Mouse (Mus musculus) left cerebral cortex, adult 2 months (tissue): ENCODE measurements around the gene Krtap5-1. TPM values are rescaled to one million over a fixed set of nuclear protein-coding genes. Genes with fewer than 3 reads are reported as not detected.
"Not testable (repeated sequence)": the region's sequence is repeated elsewhere in the genome, so short reads cannot be mapped to it uniquely, and the experiment has no call there.

ENCODE experiments used
- DNase-seq, 2 experiments: peaks; one replicate each; pipeline ENCODE4 v3.0.0; 2021 to 2022; ENCODE audit warnings: low spot score in 2 of 2, mixed read lengths in 1 of 2; ENCODE audit errors: extremely low spot score in 1 of 2
- H3K27ac ChIP-seq: fragments of 200-600 bp; 2 replicates; pipeline ENCODE4 v1.8.1; 2022
- H3K4me3 ChIP-seq: fragments of 200-600 bp; 2 replicates; pipeline ENCODE4 v1.8.1; 2022
- CTCF ChIP-seq: fragments of 200-600 bp; IDR thresholded peaks from 2 replicates; pipeline ENCODE4 v1.8.1; 2022; ENCODE audit warnings: antibody characterized with exemption, mild to moderate bottlenecking, moderate library complexity
- intact Hi-C: fragments of 180-260 bp; cut with DNase I; formaldehyde crosslinking; loops from one replicate; pipeline ENCODE4 v1.15.1; 2025
- total RNA-seq, 2 experiments: library from RNA; stranded (reverse); gene quantifications; 2 replicates each; pipeline ENCODE4 v1.2.3; 2021

The Krtap5-1 gene
- total RNA-seq, 2 experiments from 2014 or later = not detected

GRCm38 (mm10) chr7:142323396-142324117 lies 26.6 kb upstream of the Krtap5-1 start:
- no peak for TF ChIP-seq CTCF
- Histone ChIP-seq H3K4me3 (no peak overlapping the region), H3K27ac (no peak overlapping the region)
- intact Hi-C loops = no loop called here
- DNase-seq = no peak

GRCm38 (mm10) chr7:142322641-142323040 lies 25.7 kb upstream of the Krtap5-1 start:
- DNase-seq = no peak
- TF ChIP-seq CTCF = no peak
- no peak overlapping the region for H3K27ac ChIP-seq
- intact Hi-C loops = no loop called here
- no peak overlapping the region for H3K4me3 ChIP-seq

GRCm38 (mm10) chr7:142321637-142322306 lies 24.9 kb upstream of the Krtap5-1 start:
- H3K4me3 ChIP-seq, DNase-seq, intact Hi-C loops, H3K27ac ChIP-seq: not testable (repeated sequence)

GRCm38 (mm10) chr7:142320906-142321305 lies 24.0 kb upstream of the Krtap5-1 start:
- intact Hi-C loops = no loop called here
- no peak for TF ChIP-seq CTCF
- no peak overlapping the region for H3K27ac ChIP-seq
- DNase-seq = no peak
- H3K4me3 ChIP-seq = no peak overlapping the region

GRCm38 (mm10) chr7:142319124-142319523 lies 22.2 kb upstream of the Krtap5-1 start:
- peak in 1 of 2 experiments; percentile 36 for DNase-seq
- no peak overlapping the region for H3K27ac ChIP-seq
- no peak overlapping the region for H3K4me3 ChIP-seq
- intact Hi-C loops = loop anchor here (5.0 kb wide), 1 partner anchor 118 kb away; no protein-coding TSS in a partner anchor
- no peak for TF ChIP-seq CTCF

GRCm38 (mm10) chr7:142317216-142317615 lies 20.3 kb upstream of the Krtap5-1 start:
- TF ChIP-seq CTCF = no peak
- Histone ChIP-seq H3K4me3 (no peak overlapping the region), H3K27ac (no peak overlapping the region)
- intact Hi-C loops = loop anchor here (2.0 to 5.0 kb wide), 2 partner anchors 120 to 360 kb away; no protein-coding TSS in a partner anchor
- DNase-seq = no peak

- peak in 1 of 2 experiments; percentile 33 for DNase-seq
- Histone ChIP-seq H3K27ac (no peak overlapping the region), H3K4me3 (no peak overlapping the region)
- intact Hi-C loops = loop anchor here (1.0 to 5.0 kb wide), 3 partner anchors 121 to 360 kb away; no protein-coding TSS in a partner anchor
- TF ChIP-seq CTCF = peak; percentile 89
Measured at GRCm38 (mm10) chr7:142316558-142316957, 19.6 kb upstream of the Krtap5-1 start.

- TF ChIP-seq CTCF = no peak
- intact Hi-C loops = loop anchor here (5.0 kb wide), 1 partner anchor 123 kb away; no protein-coding TSS in a partner anchor
- Histone ChIP-seq H3K27ac (no peak overlapping the region), H3K4me3 (no peak overlapping the region)
- DNase-seq = no peak
Measured at GRCm38 (mm10) chr7:142314600-142315285, 17.8 kb upstream of the Krtap5-1 start.

GRCm38 (mm10) chr7:142303929-142304328 lies 7.0 kb upstream of the Krtap5-1 start:
- H3K4me3 ChIP-seq, intact Hi-C loops, H3K27ac ChIP-seq, DNase-seq: not testable (repeated sequence)

GRCm38 (mm10) chr7:142303249-142303648 lies 6.3 kb upstream of the Krtap5-1 start, which contains the start of gene Krtap5-4:
Krtap5-4 (plus strand) TSS chr7:142303549.
- TF ChIP-seq CTCF = no peak
- DNase-seq = no peak
- no peak within 1 kb of the TSS for H3K4me3 ChIP-seq
- H3K27ac ChIP-seq = no peak within 1 kb of the TSS
- intact Hi-C loops = no loop called here

- DNase-seq, intact Hi-C loops, H3K4me3 ChIP-seq, H3K27ac ChIP-seq: not testable (repeated sequence)
Measured at GRCm38 (mm10) chr7:142296108-142296507, 810 bp downstream of the Krtap5-1 start.

- no peak overlapping the region for H3K4me3 ChIP-seq
- peak; percentile 6 for TF ChIP-seq CTCF
- no peak overlapping the region for H3K27ac ChIP-seq
- DNase-seq = no peak
- intact Hi-C loops = no loop called here
Measured at GRCm38 (mm10) chr7:142295418-142295817, 1.5 kb downstream of the Krtap5-1 start.
